Mouse (Mus musculus): ENCODE measurements around the gene Qrfpr.

The Qrfpr gene

DNA sequence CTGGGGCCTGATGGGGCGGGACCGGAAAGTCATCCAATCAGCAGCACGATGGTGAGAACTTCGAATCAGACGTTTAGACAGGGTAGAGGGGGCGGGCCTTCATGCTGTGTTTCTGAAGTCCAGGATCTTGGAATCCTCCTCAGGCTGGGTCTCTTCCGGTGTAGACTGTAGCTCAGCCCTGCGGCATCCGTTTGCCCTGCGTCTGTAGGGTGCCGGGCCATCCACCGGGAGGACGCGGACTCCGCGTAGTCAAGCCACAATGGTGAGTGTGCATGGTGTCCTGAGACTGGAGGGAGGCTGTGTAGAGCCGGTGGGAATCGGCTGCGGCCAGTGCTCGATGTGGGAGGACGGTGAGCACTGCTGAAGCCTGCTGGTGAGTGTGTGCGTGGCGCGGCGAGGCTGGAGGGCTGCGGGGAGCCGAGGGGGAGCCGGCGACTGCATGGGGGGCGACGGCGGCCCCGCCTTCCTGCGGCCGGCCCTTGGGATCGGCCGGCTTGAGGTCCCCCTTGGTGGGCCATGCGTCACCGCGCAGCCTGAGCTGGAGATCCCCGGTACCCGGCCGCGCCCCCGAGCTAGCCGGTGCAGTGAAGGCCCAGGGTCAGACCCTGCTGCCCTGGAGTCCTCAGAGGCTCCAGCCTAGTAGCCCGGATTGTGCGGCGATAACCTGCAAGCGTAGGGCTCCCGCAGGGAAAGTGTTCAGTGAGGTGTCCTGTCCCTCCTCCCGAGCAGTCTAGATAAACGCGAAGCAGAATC lies 71.0 kb downstream of the Qrfpr start, which contains the start of gene D3Ertd254e:
Gene D3Ertd254e, plus strand, starts transcription at position 84 of the 753 bp plus-strand sequence.
- peak; percentile 89 for DNase-seq (ENCODE audit: low spot score)

DNA sequence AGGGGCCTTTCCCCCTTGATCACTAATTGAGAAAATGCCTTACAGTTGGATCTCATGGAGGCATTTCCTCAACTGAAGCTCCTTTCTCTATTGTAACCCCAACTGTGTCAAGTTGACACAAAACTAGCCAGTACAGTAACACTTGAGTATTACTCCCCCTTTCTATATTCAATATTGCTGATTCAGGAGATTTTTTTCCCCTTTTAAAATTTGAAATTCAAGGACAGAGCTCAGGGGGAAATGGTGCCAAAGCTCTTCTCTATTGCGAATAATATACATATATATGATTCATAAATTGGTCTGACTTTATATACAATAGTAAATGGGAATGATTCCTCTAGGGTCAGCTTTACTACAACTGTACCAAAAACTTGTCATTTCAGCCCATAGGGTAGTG lies 71.6 kb downstream of the Qrfpr start:
- DNase-seq (ENCODE audit: low spot score), result no peak

GRCm38 (mm10) chr3:36138996-36139395 lies 83.1 kb downstream of the Qrfpr start:
- DNase-seq (ENCODE audit: low spot score), result no peak

- no peak for DNase-seq (ENCODE audit: low spot score)
Measured at GRCm38 (mm10) chr3:36138171-36138660, 83.9 kb downstream of the Qrfpr start.

DNA sequence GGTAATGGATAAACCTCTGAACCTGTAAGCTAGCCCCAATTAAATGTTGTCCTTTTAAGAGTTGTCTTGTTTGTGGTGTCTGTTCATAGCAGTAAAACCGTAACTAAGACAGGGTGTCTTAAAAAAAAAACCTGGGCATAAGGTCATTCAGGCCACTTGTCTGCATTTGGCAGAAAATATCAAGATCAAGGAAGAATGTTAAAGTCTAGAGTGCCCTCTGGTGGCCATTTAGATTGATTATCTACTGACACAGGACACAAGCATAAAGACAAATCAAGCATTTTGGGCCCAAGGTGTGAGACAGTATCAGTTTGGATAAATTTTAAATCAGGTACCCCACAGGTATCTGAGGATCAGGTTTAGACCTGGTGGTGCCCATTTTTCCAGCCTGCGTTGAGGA lies 84.6 kb downstream of the Qrfpr start:
- DNase-seq (ENCODE audit: low spot score), result no peak

DNA sequence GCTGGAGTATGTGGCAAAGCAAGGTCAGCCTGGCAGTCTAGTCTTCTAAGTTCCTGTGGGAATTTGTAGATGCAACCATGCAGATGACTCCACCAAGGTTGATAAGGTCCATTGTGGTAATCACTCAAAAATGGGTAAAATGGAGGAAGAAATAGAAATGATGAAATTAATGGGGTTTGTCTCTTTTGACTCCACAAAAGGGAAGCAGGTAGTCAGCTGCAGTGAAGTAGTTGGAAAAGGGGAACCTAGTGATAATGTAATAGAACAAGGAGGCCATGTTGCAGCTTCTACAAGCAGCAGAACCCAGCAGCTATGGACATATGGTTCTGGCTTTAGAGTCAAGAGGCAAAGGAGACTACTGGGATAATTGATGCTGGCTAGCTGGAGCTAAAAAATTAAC lies 86.0 kb downstream of the Qrfpr start:
- no peak for DNase-seq (ENCODE audit: low spot score)

Data from yolk sac, embryonic 10.5 days (tissue).